ENCODE assay signal across 17 mouse cellular contexts in the genomic region with DNA sequence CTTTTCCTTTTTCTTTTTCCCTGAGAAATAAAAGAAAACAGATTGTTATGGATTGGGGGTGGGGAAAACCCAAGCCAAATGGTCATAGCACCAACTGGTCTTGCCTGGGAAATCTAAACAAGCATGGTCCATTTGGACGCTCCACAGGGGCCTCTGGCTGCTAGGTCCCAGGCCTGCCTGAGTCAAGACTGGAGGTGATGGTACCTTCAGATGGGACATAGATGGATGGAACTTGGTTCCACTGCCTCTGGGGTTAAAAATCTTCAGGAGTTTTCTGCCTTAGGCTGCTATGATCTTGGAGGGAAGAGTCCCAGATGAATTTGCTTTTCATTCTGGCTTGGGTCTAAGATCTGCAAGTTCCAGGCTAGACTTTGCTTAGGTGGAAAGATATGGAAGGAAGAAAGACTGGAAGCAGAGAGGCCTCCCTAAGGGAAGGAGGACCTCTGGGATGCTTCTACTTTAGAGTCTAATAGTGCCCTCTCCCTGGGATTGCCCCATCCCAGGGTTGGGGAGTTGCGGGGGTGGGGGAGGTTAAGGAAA. TPM values are rescaled to one million over a fixed set of nuclear protein-coding genes. Genes with fewer than 3 reads are reported as not detected.
DNase-seq lines count a peak whose midpoint lies in the region; ATAC-seq and TF ChIP-seq lines count a peak whose summit lies in the region.
"Had no signal": no experiment of that assay in that cellular context is flagged by ENCODE, and none has a peak within 500 bp of the region (broad histone marks: within the 10 kb centered on the region; RNA-seq: fewer than 3 reads in every experiment).

No protein-coding gene starts in this region.

- H3K4me2 ChIP-seq in heart, embryonic 13.5 days, result peak overlapping the region; percentile 71; the same call in 1 of the 2 replicates
- peak overlapping the region; percentile 18; the same call in 1 of the 2 replicates for H3K4me2 ChIP-seq in embryonic facial prominence, embryonic 14.5 days (ENCODE audit: low read depth, low read length)
- H3K4me2 ChIP-seq in intestine, postnatal 0 days (replicated peaks; ENCODE audit: low read depth), result peak overlapping the region; percentile 85; the same call in 1 of the 2 replicates
- peak overlapping the region; percentile 100 for H3K4me2 ChIP-seq in neural tube, embryonic 12.5 days (replicated peaks)
- H3K4me2 ChIP-seq: forebrain, embryonic 12.5 days; midbrain, embryonic 11.5 days had no signal

- H3K9me3 ChIP-seq in heart, embryonic 13.5 days, result no peaks in the 10 kb centered on the region
- H3K9me3 ChIP-seq in embryonic facial prominence, embryonic 14.5 days (ENCODE audit: control insufficient read depth, low read length), result no peaks in the 10 kb centered on the region
- H3K9me3 ChIP-seq in intestine, postnatal 0 days (ENCODE audit: control insufficient read depth), result no peaks in the 10 kb centered on the region
- H3K9me3 ChIP-seq in neural tube, embryonic 12.5 days, result no peaks in the 10 kb centered on the region
- H3K9me3 ChIP-seq: forebrain, embryonic 12.5 days had no signal

- intact Hi-C loops in left cerebral cortex, adult 2 months (cut with DNase I), result no loop called here

- 0 out of 2 replicates have a peak overlapping the region, but pooled peaks have one; percentile 19 for H3K9ac ChIP-seq in heart, embryonic 13.5 days
- no peak overlapping the region for H3K9ac ChIP-seq in embryonic facial prominence, embryonic 14.5 days (ENCODE audit: low read depth, low read length)
- no peak overlapping the region for H3K9ac ChIP-seq in intestine, postnatal 0 days (ENCODE audit: low read depth, low read length)
- peak overlapping the region; percentile 100 for H3K9ac ChIP-seq in neural tube, embryonic 12.5 days
- H3K9ac ChIP-seq: forebrain, embryonic 12.5 days had no signal

- peaks cover 38% of the 10 kb centered on the region for H3K4me1 ChIP-seq in heart, embryonic 13.5 days
- H3K4me1 ChIP-seq in embryonic facial prominence, embryonic 14.5 days (ENCODE audit: control insufficient read depth, insufficient read depth, low read length), result no peaks in the 10 kb centered on the region
- H3K4me1 ChIP-seq in intestine, postnatal 0 days (replicated peaks; ENCODE audit: control insufficient read depth, insufficient read depth, low read length), result peaks cover 7% of the 10 kb centered on the region; the same call in 1 of the 2 replicates
- peaks cover 84% of the 10 kb centered on the region for H3K4me1 ChIP-seq in neural tube, embryonic 12.5 days

- H3K27ac ChIP-seq in heart, embryonic 13.5 days (replicated peaks), result no peak overlapping the region
- H3K27ac ChIP-seq in embryonic facial prominence, embryonic 14.5 days (replicated peaks; ENCODE audit: low read depth, low read length), result no peak overlapping the region; the same call in 1 of the 2 replicates
- H3K27ac ChIP-seq in intestine, postnatal 0 days (ENCODE audit: low read depth, low read length), result no peak overlapping the region
- peak overlapping the region; percentile 100 for H3K27ac ChIP-seq in neural tube, embryonic 12.5 days
- no peak overlapping the region for H3K27ac ChIP-seq in left cerebral cortex, adult 2 months
- H3K27ac ChIP-seq: forebrain, embryonic 12.5 days had no signal

- no peak overlapping the region for H3K4me3 ChIP-seq in heart, embryonic 13.5 days
- no peak overlapping the region for H3K4me3 ChIP-seq in embryonic facial prominence, embryonic 14.5 days (ENCODE audit: low read depth, low read length)
- H3K4me3 ChIP-seq in intestine, postnatal 0 days (ENCODE audit: low read depth, low read length), result no peak overlapping the region
- peak overlapping the region; percentile 59 for H3K4me3 ChIP-seq in neural tube, embryonic 12.5 days
- H3K4me3 ChIP-seq in left cerebral cortex, adult 2 months, result no peak overlapping the region
- H3K4me3 ChIP-seq: forebrain, embryonic 12.5 days had no signal

- H3K27me3 ChIP-seq in heart, embryonic 13.5 days (replicated peaks), result peaks cover 97% of the 10 kb centered on the region
- peaks cover 96% of the 10 kb centered on the region for H3K27me3 ChIP-seq in embryonic facial prominence, embryonic 14.5 days (replicated peaks; ENCODE audit: control insufficient read depth, insufficient read depth, low read length)
- peaks cover 40% of the 10 kb centered on the region for H3K27me3 ChIP-seq in intestine, postnatal 0 days (replicated peaks; ENCODE audit: control insufficient read depth, insufficient read depth, low read length)
- H3K27me3 ChIP-seq in neural tube, embryonic 12.5 days (replicated peaks), result no peaks in the 10 kb centered on the region
- H3K27me3 ChIP-seq: Patski had no signal

- no peak for ATAC-seq in heart, embryonic 13.5 days (ENCODE audit: extremely low read depth, insufficient number of reproducible peaks, low FRiP score, low TSS enrichment)
- ATAC-seq in embryonic facial prominence, embryonic 14.5 days (ENCODE audit: low read depth), result no peak
- no peak for ATAC-seq in intestine, postnatal 0 days
- no peak for ATAC-seq in neural tube, embryonic 12.5 days (ENCODE audit: low FRiP score, low read depth)

- WGBS in heart, embryonic 13.5 days, result 57% methylated on average over 2 of the region's 2 CpGs
- WGBS in embryonic facial prominence, embryonic 14.5 days, result 18% methylated on average over 2 of the region's 2 CpGs
- 62% methylated on average over 2 of the region's 2 CpGs for WGBS in intestine, postnatal 0 days
- WGBS in neural tube, embryonic 12.5 days, result 8% methylated on average over 2 of the region's 2 CpGs

- TF ChIP-seq CTCF in intestine, postnatal 0 days (IDR thresholded peaks at IDR 0.05; ENCODE audit: low read depth), result no peak
- no peak for TF ChIP-seq CTCF in left cerebral cortex, adult 2 months (IDR thresholded peaks at IDR 0.05)

- no peaks in the 10 kb centered on the region for H3K36me3 ChIP-seq in heart, embryonic 13.5 days
- no peaks in the 10 kb centered on the region for H3K36me3 ChIP-seq in embryonic facial prominence, embryonic 14.5 days (ENCODE audit: control insufficient read depth, insufficient read depth, low read length)
- H3K36me3 ChIP-seq in intestine, postnatal 0 days (ENCODE audit: control insufficient read depth, insufficient read depth), result no peaks in the 10 kb centered on the region; the same call in 1 of the 2 replicates
- peaks cover 33% of the 10 kb centered on the region for H3K36me3 ChIP-seq in neural tube, embryonic 12.5 days
- H3K36me3 ChIP-seq: forebrain, embryonic 12.5 days had no signal

- no peak for DNase-seq in heart, adult 11 months
- no peak for DNase-seq in embryonic facial prominence, embryonic 14.5 days (ENCODE audit: low spot score)
- DNase-seq in left cerebral cortex, adult 2 months (ENCODE audit: extremely low spot score in 1 of 2, low spot score in 2 of 2), result no peak
- no peak for DNase-seq in cerebellum, adult 9-11 months
- DNase-seq in natural killer cell, adult 2 months (ENCODE audit: low spot score in 2 of 2), result no peak
- DNase-seq: gastrocnemius, postnatal 10 days had no signal

RNA-seq across cellular contexts. Expression of a gene that starts 7.0 kb away (rescaled TPM):
- polyA plus RNA-seq in heart, embryonic 13.5 days (2015; fragmentation: Nextera tagmentation; extraction: Ambion mirVana), result 3.6 and 5.9 TPM in 2 replicates
- 7.5 and 8.9 TPM in 2 replicates for polyA plus RNA-seq in embryonic facial prominence, embryonic 14.5 days (2014; fragmentation: Nextera tagmentation; extraction: Ambion mirVana)
- polyA plus RNA-seq in intestine, postnatal 0 days (2015; fragmentation: Nextera tagmentation; extraction: Ambion mirVana), result 8.4 and 9.4 TPM in 2 replicates
- 109 and 119 TPM in 2 replicates for polyA plus RNA-seq in neural tube, embryonic 12.5 days (2016; fragmentation: Nextera tagmentation; extraction: Ambion mirVana)
- total RNA-seq in left cerebral cortex, adult 2 months (2021), result not detected
- total RNA-seq: common myeloid progenitor, adult 5-6 weeks; layer of hippocampus, postnatal 14 days had no signal
- polyA plus RNA-seq: C2C12; midbrain, embryonic 11.5 days had no signal

RNA-seq across cellular contexts. Expression of a gene that starts 20.1 kb away (rescaled TPM):
- polyA plus RNA-seq in heart, embryonic 13.5 days (2015; fragmentation: Nextera tagmentation; extraction: Ambion mirVana), result 0.31 and 1.1 TPM in 2 replicates
- 0.81 and 1.1 TPM in 2 replicates for polyA plus RNA-seq in embryonic facial prominence, embryonic 14.5 days (2014; fragmentation: Nextera tagmentation; extraction: Ambion mirVana)
- polyA plus RNA-seq in intestine, postnatal 0 days (2015; fragmentation: Nextera tagmentation; extraction: Ambion mirVana), result 1.1 and 1.3 TPM in 2 replicates
- polyA plus RNA-seq in neural tube, embryonic 12.5 days (2016; fragmentation: Nextera tagmentation; extraction: Ambion mirVana), result 21.2 and 26.5 TPM in 2 replicates
- not detected for total RNA-seq in left cerebral cortex, adult 2 months (2021)
- total RNA-seq: layer of hippocampus, postnatal 14 days had no signal
- polyA plus RNA-seq: C2C12; forebrain, embryonic 12.5 days; midbrain, embryonic 11.5 days had no signal

RNA-seq across cellular contexts. Expression of a gene that starts 22.3 kb away (rescaled TPM):
- 0.17 and 0.18 TPM in 2 replicates for polyA plus RNA-seq in heart, embryonic 13.5 days (2015; fragmentation: Nextera tagmentation; extraction: Ambion mirVana)
- polyA plus RNA-seq in embryonic facial prominence, embryonic 14.5 days (2014; fragmentation: Nextera tagmentation; extraction: Ambion mirVana), result 0.13 TPM in 1 of 2 replicates, not detected in the other
- polyA plus RNA-seq in intestine, postnatal 0 days (2015; fragmentation: Nextera tagmentation; extraction: Ambion mirVana), result not detected in 2 replicates
- 8.1 and 8.8 TPM in 2 replicates for polyA plus RNA-seq in neural tube, embryonic 12.5 days (2016; fragmentation: Nextera tagmentation; extraction: Ambion mirVana)
- total RNA-seq in left cerebral cortex, adult 2 months (2021), result not detected
- total RNA-seq: common myeloid progenitor, adult 5-6 weeks; gastrocnemius, postnatal 10 days; hematopoietic stem cell, adult 5-6 weeks; layer of hippocampus, postnatal 14 days; liver, adult 2 months had no signal
- polyA plus RNA-seq: C2C12; forebrain, embryonic 12.5 days; liver, adult 2 months; midbrain, embryonic 11.5 days; Patski had no signal

RNA-seq across cellular contexts. Expression of a gene that starts 25.2 kb away (rescaled TPM):
- 0.43 and 0.59 TPM in 2 replicates for polyA plus RNA-seq in heart, embryonic 13.5 days (2015; fragmentation: Nextera tagmentation; extraction: Ambion mirVana)
- 0.62 and 0.70 TPM in 2 replicates for polyA plus RNA-seq in embryonic facial prominence, embryonic 14.5 days (2014; fragmentation: Nextera tagmentation; extraction: Ambion mirVana)
- 1.1 and 1.5 TPM in 2 replicates for polyA plus RNA-seq in intestine, postnatal 0 days (2015; fragmentation: Nextera tagmentation; extraction: Ambion mirVana)
- polyA plus RNA-seq in neural tube, embryonic 12.5 days (2016; fragmentation: Nextera tagmentation; extraction: Ambion mirVana), result 10.2 and 15.1 TPM in 2 replicates
- total RNA-seq in left cerebral cortex, adult 2 months (2021), result not detected
- total RNA-seq: layer of hippocampus, postnatal 14 days had no signal
- polyA plus RNA-seq: forebrain, embryonic 12.5 days; midbrain, embryonic 11.5 days had no signal

RNA-seq across cellular contexts. Expression of a gene that starts 40.1 kb away (rescaled TPM):
- polyA plus RNA-seq in heart, embryonic 13.5 days (2015; fragmentation: Nextera tagmentation; extraction: Ambion mirVana), result 3.8 and 5.5 TPM in 2 replicates
- 1.8 and 2.4 TPM in 2 replicates for polyA plus RNA-seq in embryonic facial prominence, embryonic 14.5 days (2014; fragmentation: Nextera tagmentation; extraction: Ambion mirVana)
- polyA plus RNA-seq in intestine, postnatal 0 days (2015; fragmentation: Nextera tagmentation; extraction: Ambion mirVana), result 14.7 and 15.8 TPM in 2 replicates
- 79.2 and 94.7 TPM in 2 replicates for polyA plus RNA-seq in neural tube, embryonic 12.5 days (2016; fragmentation: Nextera tagmentation; extraction: Ambion mirVana)
- total RNA-seq in left cerebral cortex, adult 2 months (2021), result not detected
- total RNA-seq: common myeloid progenitor, adult 5-6 weeks; layer of hippocampus, postnatal 14 days had no signal
- polyA plus RNA-seq: C2C12; forebrain, embryonic 12.5 days; midbrain, embryonic 11.5 days had no signal

Comparison
In these comparisons a context has a peak if more than half of its experiments do, and no peak if none do; other contexts are left out.
1. H3K4me2 ChIP-seq: peak in every context shown above with its lines; median percentile 100 in neural tube, embryonic 12.5 days; 85 in intestine, postnatal 0 days; 71 in heart, embryonic 13.5 days; 18 in embryonic facial prominence, embryonic 14.5 days.
2. H3K9ac ChIP-seq: peak in heart, embryonic 13.5 days (single experiment) and neural tube, embryonic 12.5 days (single experiment); none in embryonic facial prominence, embryonic 14.5 days (single experiment) and intestine, postnatal 0 days (single experiment).
3. RNA of a gene that starts 7.0 kb away (polyA plus RNA-seq): 109 to 119 TPM in neural tube, embryonic 12.5 days; 8.4 to 9.4 TPM in intestine, postnatal 0 days, 7.5 to 8.9 TPM in embryonic facial prominence, embryonic 14.5 days and 3.6 to 5.9 TPM in heart, embryonic 13.5 days; every median in the first group is over 10 times any median in the second.